Mouse (Mus musculus) E14TG2a.4 (cell line): Measurements from ENCODE around the gene Ptpra.

ENCODE experiments used
- CTCF ChIP-seq: conservative IDR thresholded peaks from 2 replicates; pipeline ENCODE4 v1.5.1; 2014; ENCODE audit warnings: low read length
- NANOG ChIP-seq: IDR thresholded peaks from 2 replicates; pipeline ENCODE4 v1.6.1; 2014; ENCODE audit warnings: borderline replicate concordance, low read length, mixed read lengths
- POU5F1 ChIP-seq: IDR thresholded peaks from 2 replicates; pipeline ENCODE4 v1.6.1; 2014; ENCODE audit warnings: low read length, borderline replicate concordance

DNA sequence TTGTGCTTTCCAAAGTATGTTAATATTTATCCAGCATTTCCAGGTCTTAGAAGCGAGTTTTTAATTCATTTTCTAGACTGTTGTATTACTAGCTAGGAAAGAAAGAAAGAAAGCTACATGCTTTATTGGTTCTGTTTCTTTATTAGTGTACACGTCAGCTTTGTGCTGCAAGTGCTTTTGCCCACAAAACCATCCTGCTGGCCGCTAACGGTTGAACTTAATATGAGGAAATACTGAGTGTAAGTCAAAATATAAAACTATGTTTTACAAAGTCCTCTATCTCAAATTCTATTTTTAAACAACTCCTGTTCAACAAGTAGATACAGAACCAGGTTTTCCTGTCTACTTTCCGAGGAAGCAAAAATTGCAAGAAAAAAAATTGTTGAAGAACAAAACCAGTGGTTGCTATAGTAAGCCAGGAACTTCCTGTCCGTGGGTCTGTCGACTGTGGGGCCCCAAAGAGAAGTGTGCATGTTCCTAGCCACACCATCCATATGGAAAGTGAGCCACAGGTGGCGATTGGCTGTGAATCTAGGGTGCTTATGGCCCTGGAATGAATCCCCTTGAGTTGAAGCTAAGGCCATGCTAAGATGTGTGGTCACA is 22.9 kb downstream of the Ptpra start:
- no peak for TF ChIP-seq CTCF
- no peak for TF ChIP-seq POU5F1
- TF ChIP-seq NANOG: no peak
